Mouse (Mus musculus): ENCODE measurements around the gene C1qtnf1. TPM values are rescaled to one million over a fixed set of nuclear protein-coding genes. Genes with fewer than 3 reads are reported as not detected.
A peak's percentile ranks its signal among the peaks of the same experiment; 100 is the strongest.
"Not testable (repeated sequence)": the region's sequence is repeated elsewhere in the genome, so short reads cannot be mapped to it uniquely, and the experiment has no call there.

The C1qtnf1 gene
- 4.8 and 6.7 TPM in 2 replicates for polyA plus RNA-seq (2015; fragmentation: Nextera tagmentation; extraction: Ambion mirVana)

- peak within 1 kb of the TSS; percentile 32 for H3K4me3 ChIP-seq (replicated peaks)
- peak within 1 kb of the TSS; percentile 20; the same call in 1 of the 2 replicates for H3K27ac ChIP-seq (replicated peaks)
- no peaks in the 10 kb centered on the region for H3K36me3 ChIP-seq
- 0 out of 2 replicates have a peak, but pooled peaks have one; percentile 35 for ATAC-seq (ENCODE audit: low FRiP score)
- H3K9me3 ChIP-seq (replicated peaks): no peaks in the 10 kb centered on the region
- no peaks in the 10 kb centered on the region; the same call in 1 of the 2 replicates for H3K27me3 ChIP-seq (replicated peaks)
- peak within 1 kb of the TSS; percentile 55 for H3K4me2 ChIP-seq
- H3K4me1 ChIP-seq: peaks cover 56% of the 10 kb centered on the region
- WGBS: 0% methylated on average over 8 of the region's 8 CpGs
- peak within 1 kb of the TSS; percentile 28; the same call in 1 of the 2 replicates for H3K9ac ChIP-seq (replicated peaks)
These were observed at the start of gene C1qtnf1 for GRCm38 (mm10) chr11:118427986-118428385. Gene C1qtnf1, plus strand, starts transcription at chr11:118428203.

DNA sequence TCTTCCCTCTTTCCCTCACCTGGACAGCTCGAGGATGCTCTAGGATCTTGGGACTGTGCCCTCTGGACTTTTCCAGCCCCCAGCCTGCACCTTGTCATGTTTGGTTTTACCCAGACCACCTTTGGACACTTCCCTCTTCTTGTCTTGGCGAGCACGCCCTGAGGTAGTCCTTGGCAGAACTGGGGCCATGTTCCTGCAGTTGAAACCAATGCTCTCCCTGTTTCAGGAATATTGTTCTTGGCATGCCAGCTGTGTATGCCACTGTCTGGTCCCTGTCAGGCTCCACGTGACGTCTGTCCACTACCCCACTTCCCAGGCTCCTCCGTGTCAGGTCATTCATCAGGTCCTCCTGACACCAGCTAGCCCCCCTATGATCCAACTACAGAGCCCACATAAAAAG lies 49.3 kb upstream of the C1qtnf1 start:
- Histone ChIP-seq H3K27me3 (replicated peaks) (no peaks in the 10 kb centered on the region), H3K4me1 (peaks cover 12% of the 10 kb centered on the region), H3K36me3 (no peaks in the 10 kb centered on the region), H3K27ac (replicated peaks) (no peak overlapping the region), H3K9me3 (replicated peaks) (no peaks in the 10 kb centered on the region), H3K4me2 (no peak overlapping the region), H3K9ac (replicated peaks) (no peak overlapping the region), H3K4me3 (replicated peaks) (no peak overlapping the region)
- 85% methylated on average over 6 of the region's 6 CpGs for WGBS
- no peak for ATAC-seq (ENCODE audit: low FRiP score)

DNA sequence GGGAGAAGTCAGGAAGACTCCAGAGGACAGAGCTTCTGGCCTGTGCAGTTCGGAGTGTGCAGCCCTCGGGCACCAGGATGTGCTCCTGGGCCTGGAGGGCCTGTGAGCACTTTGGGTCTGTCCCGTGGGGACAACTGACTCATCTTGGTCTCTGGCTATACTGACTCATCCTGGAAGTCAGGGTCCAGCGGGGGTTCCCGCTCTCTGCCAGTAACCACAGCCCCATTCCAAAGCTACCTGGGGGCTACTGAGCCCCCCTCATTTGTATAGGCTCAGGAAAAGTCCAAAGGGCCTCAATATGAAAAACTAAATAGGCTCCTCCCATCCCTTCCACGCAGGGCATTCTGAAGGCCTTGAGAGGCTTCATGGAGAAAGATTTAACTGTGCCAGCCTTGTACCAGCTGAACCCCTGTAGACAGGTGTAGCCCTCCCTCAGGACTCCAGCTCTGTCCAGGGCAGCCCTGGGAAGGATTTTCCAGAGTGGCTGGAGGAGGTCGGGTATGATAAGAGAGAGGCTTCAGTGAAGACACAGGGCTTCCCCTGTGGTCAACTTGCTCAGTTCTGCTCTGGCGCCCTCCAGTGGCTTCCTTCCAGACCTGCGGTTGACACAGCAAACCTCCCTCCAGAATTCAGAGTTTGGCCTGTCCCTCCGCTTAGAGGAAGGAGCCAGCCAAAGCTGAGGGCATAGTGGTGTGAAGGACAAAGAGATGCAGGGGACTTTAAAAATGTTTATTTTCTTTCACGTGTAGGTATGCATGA lies 48.6 kb upstream of the C1qtnf1 start:
- 0 out of 2 replicates have a peak, but pooled peaks have one; percentile 21 for ATAC-seq (ENCODE audit: low FRiP score)

GRCm38 (mm10) chr11:118387816-118388215 lies 40.2 kb upstream of the C1qtnf1 start:
- H3K4me1 ChIP-seq; H3K9ac ChIP-seq (replicated peaks); H3K27ac ChIP-seq (replicated peaks); H3K4me2 ChIP-seq; H3K4me3 ChIP-seq (replicated peaks); ATAC-seq (ENCODE audit: low FRiP score); H3K9me3 ChIP-seq (replicated peaks); H3K36me3 ChIP-seq; H3K27me3 ChIP-seq (replicated peaks): not testable (repeated sequence)
- WGBS: 86% methylated on average over 13 of the region's 13 CpGs

More for the DNA sequence above, 48.6 kb upstream of the C1qtnf1 start:
- Histone ChIP-seq H3K36me3 (no peaks in the 10 kb centered on the region), H3K27ac (replicated peaks) (no peak overlapping the region), H3K9ac (replicated peaks) (no peak overlapping the region), H3K9me3 (replicated peaks) (no peaks in the 10 kb centered on the region), H3K4me3 (replicated peaks) (no peak overlapping the region), H3K27me3 (replicated peaks) (no peaks in the 10 kb centered on the region), H3K4me1 (peaks cover 12% of the 10 kb centered on the region), H3K4me2 (no peak overlapping the region)
- WGBS: 50% methylated on average over 11 of the region's 11 CpGs

- H3K27ac ChIP-seq (replicated peaks): no peak overlapping the region
These were observed 34.0 kb upstream of the C1qtnf1 start for GRCm38 (mm10) chr11:118393991-118394390.

DNA sequence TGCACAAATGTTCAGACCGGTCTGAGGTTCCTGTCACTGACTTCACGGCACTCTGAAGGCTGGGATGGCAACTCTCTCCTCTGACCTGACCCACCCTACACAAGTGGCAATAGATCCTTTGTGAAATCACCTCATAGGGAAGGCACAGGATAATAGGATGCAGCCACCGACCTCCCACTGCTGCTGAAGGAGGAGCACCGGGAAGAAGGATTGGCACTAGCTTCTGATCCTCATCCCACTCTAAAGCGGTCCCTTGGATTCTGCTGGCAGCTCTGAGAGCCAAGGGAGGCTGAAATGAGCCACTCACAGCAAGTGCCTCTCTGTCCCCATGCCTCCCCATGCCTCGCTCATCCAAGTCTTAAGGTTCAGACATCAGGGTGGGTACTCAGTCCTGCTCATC lies 33.5 kb upstream of the C1qtnf1 start:
- Histone ChIP-seq H3K9me3 (replicated peaks) (no peaks in the 10 kb centered on the region), H3K9ac (replicated peaks) (no peak overlapping the region), H3K36me3 (peaks cover 2% of the 10 kb centered on the region; the same call in 1 of the 2 replicates), H3K4me2 (no peak overlapping the region), H3K27ac (replicated peaks) (peak overlapping the region; percentile 54; the same call in 1 of the 2 replicates), H3K27me3 (replicated peaks) (no peaks in the 10 kb centered on the region), H3K4me3 (replicated peaks) (no peak overlapping the region), H3K4me1 (0 out of 2 replicates have a peak, but pooled peaks cover 6% of the 10 kb centered on the region)
- no peak for ATAC-seq (ENCODE audit: low FRiP score)
- WGBS: 58% methylated on average over 6 of the region's 6 CpGs

More at GRCm38 (mm10) chr11:118393991-118394390, 34.0 kb upstream of the C1qtnf1 start:
- ATAC-seq (ENCODE audit: low FRiP score): no peak
- H3K4me2 ChIP-seq: no peak overlapping the region
- H3K4me3 ChIP-seq (replicated peaks): no peak overlapping the region
- H3K9me3 ChIP-seq (replicated peaks): no peaks in the 10 kb centered on the region
- H3K4me1 ChIP-seq: 0 out of 2 replicates have a peak, but pooled peaks cover 6% of the 10 kb centered on the region
- no peak overlapping the region for H3K9ac ChIP-seq (replicated peaks)
- H3K27me3 ChIP-seq (replicated peaks): no peaks in the 10 kb centered on the region
- WGBS: 83% methylated on average over 5 of the region's 5 CpGs
- peaks cover 2% of the 10 kb centered on the region; the same call in 1 of the 2 replicates for H3K36me3 ChIP-seq

GRCm38 (mm10) chr11:118397806-118398530 lies 30.0 kb upstream of the C1qtnf1 start:
- H3K9me3 ChIP-seq (replicated peaks): no peaks in the 10 kb centered on the region
- H3K27me3 ChIP-seq (replicated peaks): no peaks in the 10 kb centered on the region
- H3K9ac ChIP-seq (replicated peaks): no peak overlapping the region
- H3K4me3 ChIP-seq (replicated peaks): no peak overlapping the region
- no peak for ATAC-seq (ENCODE audit: low FRiP score)
- H3K4me2 ChIP-seq: no peak overlapping the region
- H3K4me1 ChIP-seq: peaks cover 28% of the 10 kb centered on the region
- no peak overlapping the region for H3K27ac ChIP-seq (replicated peaks)
- WGBS: 93% methylated on average over 26 of the region's 26 CpGs
- H3K36me3 ChIP-seq: peaks cover 2% of the 10 kb centered on the region; the same call in 1 of the 2 replicates

- peaks cover 22% of the 10 kb centered on the region for H3K4me1 ChIP-seq
- no peaks in the 10 kb centered on the region for H3K27me3 ChIP-seq (replicated peaks)
- WGBS: 72% methylated on average over 5 of the region's 5 CpGs
- no peak for ATAC-seq (ENCODE audit: low FRiP score)
- H3K9ac ChIP-seq (replicated peaks): no peak overlapping the region
- no peaks in the 10 kb centered on the region for H3K9me3 ChIP-seq (replicated peaks)
- peaks cover 2% of the 10 kb centered on the region; the same call in 1 of the 2 replicates for H3K36me3 ChIP-seq
- no peak overlapping the region; the same call in 1 of the 2 replicates for H3K27ac ChIP-seq (replicated peaks)
- peak overlapping the region; percentile 6; the same call in 1 of the 2 replicates for H3K4me2 ChIP-seq
- no peak overlapping the region for H3K4me3 ChIP-seq (replicated peaks)
These were observed 28.0 kb upstream of the C1qtnf1 start for GRCm38 (mm10) chr11:118399891-118400565.

- Histone ChIP-seq H3K27me3 (replicated peaks) (no peaks in the 10 kb centered on the region), H3K4me2 (peak overlapping the region; percentile 6; the same call in 1 of the 2 replicates), H3K36me3 (peaks cover 2% of the 10 kb centered on the region; the same call in 1 of the 2 replicates), H3K4me3 (replicated peaks) (no peak overlapping the region), H3K9me3 (replicated peaks) (no peaks in the 10 kb centered on the region), H3K27ac (replicated peaks) (no peak overlapping the region; the same call in 1 of the 2 replicates), H3K4me1 (peaks cover 22% of the 10 kb centered on the region), H3K9ac (replicated peaks) (no peak overlapping the region)
- ATAC-seq (ENCODE audit: low FRiP score): no peak
- WGBS: 25% methylated on average over 6 of the region's 6 CpGs
These were observed 27.5 kb upstream of the C1qtnf1 start for GRCm38 (mm10) chr11:118400566-118400936.

- ATAC-seq (ENCODE audit: low FRiP score): no peak
- H3K27ac ChIP-seq (replicated peaks): no peak overlapping the region
These were observed 26.8 kb upstream of the C1qtnf1 start for GRCm38 (mm10) chr11:118401195-118401594.

GRCm38 (mm10) chr11:118401760-118402280 lies 26.2 kb upstream of the C1qtnf1 start, which contains the start of gene Lgals3bp:
Gene Lgals3bp, minus strand, starts transcription at chr11:118402092.
- no peak within 1 kb of the TSS for H3K4me2 ChIP-seq
- H3K4me3 ChIP-seq (replicated peaks): no peak within 1 kb of the TSS
- peak within 1 kb of the TSS; percentile 54; the same call in 1 of the 2 replicates for H3K27ac ChIP-seq (replicated peaks)
- H3K36me3 ChIP-seq: peaks cover 9% of the 10 kb centered on the region
- ATAC-seq (ENCODE audit: low FRiP score): no peak
- no peaks in the 10 kb centered on the region for H3K9me3 ChIP-seq (replicated peaks)
- no peaks in the 10 kb centered on the region for H3K27me3 ChIP-seq (replicated peaks)
- no peak within 1 kb of the TSS for H3K9ac ChIP-seq (replicated peaks)
- peaks cover 22% of the 10 kb centered on the region for H3K4me1 ChIP-seq
- 59% methylated on average over 7 of the region's 7 CpGs for WGBS

More at GRCm38 (mm10) chr11:118401195-118401594, 26.8 kb upstream of the C1qtnf1 start:
- Histone ChIP-seq H3K4me1 (peaks cover 22% of the 10 kb centered on the region), H3K36me3 (peaks cover 3% of the 10 kb centered on the region), H3K9ac (replicated peaks) (no peak overlapping the region), H3K4me3 (replicated peaks) (no peak overlapping the region), H3K27me3 (replicated peaks) (no peaks in the 10 kb centered on the region), H3K4me2 (no peak overlapping the region), H3K9me3 (replicated peaks) (no peaks in the 10 kb centered on the region)
- 83% methylated on average over 4 of the region's 4 CpGs for WGBS
